In the genomic region with DNA sequence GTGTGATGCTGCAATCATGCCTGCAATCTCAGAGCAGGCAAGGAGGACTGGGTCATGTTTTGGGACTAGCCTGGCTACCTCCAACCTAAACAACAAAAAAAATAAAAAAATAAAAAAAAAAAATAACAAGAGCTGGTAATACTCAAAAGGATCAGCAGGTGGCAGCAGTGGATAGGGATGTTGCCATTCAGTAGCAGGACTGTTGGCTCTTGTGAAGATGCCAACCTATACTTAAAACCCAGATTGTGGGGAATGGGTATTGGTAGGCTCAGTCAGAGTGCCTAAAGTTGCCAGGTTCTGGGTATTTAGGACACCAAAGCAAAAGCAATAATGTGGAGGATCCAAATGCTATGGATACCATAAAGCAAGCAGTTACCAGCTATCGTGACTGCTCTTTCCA, we compare ENCODE assay signal across 17 mouse cellular contexts. TPM values are rescaled to one million over a fixed set of nuclear protein-coding genes. Genes with fewer than 3 reads are reported as not detected.
DNase-seq lines count a peak whose midpoint lies in the region; ATAC-seq and TF ChIP-seq lines count a peak whose summit lies in the region.
"Not testable (repeated sequence)": the region's sequence is repeated elsewhere in the genome, so short reads cannot be mapped to it uniquely, and the experiment has no call there.
"Had no signal": no experiment of that assay in that cellular context is flagged by ENCODE, and none has a peak within 500 bp of the region (broad histone marks: within the 10 kb centered on the region; RNA-seq: fewer than 3 reads in every experiment).

No protein-coding gene starts in this region.

- peak; percentile 24; the same call in 1 of the 2 replicates for TF ChIP-seq CTCF in cerebellum, adult 2 months (IDR thresholded peaks at IDR 0.05; ENCODE audit: borderline replicate concordance, insufficient read depth, low read depth, low read length)
- peak; percentile 63 for TF ChIP-seq CTCF in heart, adult 2 months (IDR thresholded peaks at IDR 0.05)
- peak; percentile 68 for TF ChIP-seq CTCF in intestine, postnatal 0 days (IDR thresholded peaks at IDR 0.05; ENCODE audit: low read depth)
- peak; percentile 47 for TF ChIP-seq CTCF in liver, embryonic 14.5 days (IDR thresholded peaks at IDR 0.05; ENCODE audit: low read depth)

- peak; percentile 61; the same call in 1 of the 2 replicates for ATAC-seq in erythroid progenitor cell, adult 5-6 weeks (replicated peaks; ENCODE audit: low FRiP score, poor library complexity, severe bottlenecking)
- not testable (repeated sequence) for ATAC-seq in intestine, postnatal 0 days; liver, embryonic 14.5 days (ENCODE audit: insufficient read depth)
- ATAC-seq in midbrain, embryonic 16.5 days: 0 out of 2 replicates have a peak, but pooled peaks have one; percentile 51

- H3K9ac ChIP-seq in heart, adult 2 months (ENCODE audit: low read depth, low read length); intestine, postnatal 0 days (ENCODE audit: low read depth, low read length); liver, embryonic 14.5 days (replicated peaks); midbrain, embryonic 16.5 days (ENCODE audit: low read depth, low read length): not testable (repeated sequence)

- not testable (repeated sequence) for H3K79me2 ChIP-seq in heart, adult 2 months (replicated peaks; ENCODE audit: control insufficient read depth, insufficient read depth, low read length)

- not testable (repeated sequence) for H3K4me2 ChIP-seq in intestine, postnatal 0 days (replicated peaks; ENCODE audit: low read depth); liver, embryonic 14.5 days (ENCODE audit: low read depth); midbrain, embryonic 16.5 days (ENCODE audit: low read length)

- not testable (repeated sequence) for H3K27ac ChIP-seq in cerebellum, adult 2 months (ENCODE audit: insufficient read depth, low read length); heart, adult 2 months; intestine, postnatal 0 days (ENCODE audit: low read depth, low read length); liver, embryonic 14.5 days; midbrain, embryonic 16.5 days (ENCODE audit: low read length)

- not testable (repeated sequence) for H3K4me1 ChIP-seq in cerebellum, adult 2 months (ENCODE audit: control insufficient read depth, insufficient read depth, low read length); heart, adult 2 months (ENCODE audit: control insufficient read depth, insufficient read depth, low read length); intestine, postnatal 0 days (replicated peaks; ENCODE audit: control insufficient read depth, insufficient read depth, low read length); liver, embryonic 14.5 days (replicated peaks; ENCODE audit: control insufficient read depth in 2 of 2, insufficient read depth in 2 of 2, low read length in 1 of 2); midbrain, embryonic 16.5 days (ENCODE audit: control insufficient read depth, insufficient read depth, low read length)

- not testable (repeated sequence) for TF ChIP-seq EP300 in heart, adult 2 months (IDR thresholded peaks at IDR 0.05; ENCODE audit: insufficient read depth, low read depth, low read length); liver, embryonic 14.5 days (IDR thresholded peaks at IDR 0.05; ENCODE audit: low read depth)

- 93% methylated on average over 1 of the region's 1 CpGs for WGBS in cerebellum, adult 2 months
- 46% methylated on average over 1 of the region's 1 CpGs for WGBS in heart, adult 2 months
- WGBS in intestine, postnatal 0 days: 71% methylated on average over 1 of the region's 1 CpGs
- WGBS in liver, embryonic 14.5 days (ENCODE audit: insufficient replicate concordance): 63% methylated on average over 1 of the region's 1 CpGs
- 89% methylated on average over 1 of the region's 1 CpGs for WGBS in midbrain, embryonic 16.5 days

- H3K9me3 ChIP-seq in intestine, postnatal 0 days (ENCODE audit: control insufficient read depth); liver, embryonic 14.5 days (ENCODE audit: control insufficient read depth, low read length); midbrain, embryonic 16.5 days (replicated peaks; ENCODE audit: control insufficient read depth, low read length, poor library complexity, severe bottlenecking): not testable (repeated sequence)

- H3K4me3 ChIP-seq in cerebellum, adult 2 months (replicated peaks; ENCODE audit: insufficient read depth, low read depth, low read length); heart, adult 2 months; intestine, postnatal 0 days (ENCODE audit: low read depth, low read length); liver, embryonic 14.5 days (ENCODE audit: insufficient read depth in 1 of 2, low read depth in 2 of 2, low read length in 2 of 2); midbrain, embryonic 16.5 days (ENCODE audit: low read depth, low read length): not testable (repeated sequence)

- not testable (repeated sequence) for TF ChIP-seq POLR2A in cerebellum, adult 2 months (IDR thresholded peaks at IDR 0.05; ENCODE audit: borderline replicate concordance, insufficient read depth, low read length); heart, adult 2 months (IDR thresholded peaks at IDR 0.05; ENCODE audit: insufficient read depth, low read depth, low read length)

- DNase-seq in 416B (ENCODE audit: low read depth): peak; percentile 30
- peak; percentile 6 to 7 for DNase-seq in cerebellum, adult 2 months
- DNase-seq in heart, adult 2 months; liver, embryonic 14.5 days (ENCODE audit: low read depth in 3 of 3, low spot score in 3 of 3): not testable (repeated sequence)
- peak; percentile 4 for DNase-seq in splenic B cell, adult 2 months (ENCODE audit: low read depth, low spot score)

- H3K36me3 ChIP-seq in heart, adult 2 months (ENCODE audit: control insufficient read depth, insufficient read depth, low read length); intestine, postnatal 0 days (ENCODE audit: control insufficient read depth, insufficient read depth); liver, embryonic 14.5 days (replicated peaks; ENCODE audit: control insufficient read depth, insufficient read depth, low read depth); midbrain, embryonic 16.5 days (ENCODE audit: control insufficient read depth, insufficient read depth, low read length); splenic B cell, adult 2 months (ENCODE audit: control insufficient read depth, insufficient read depth, low read length, poor library complexity, severe bottlenecking): not testable (repeated sequence)

- H3K27me3 ChIP-seq in cerebellum, adult 2 months (ENCODE audit: control insufficient read depth, insufficient read depth, low read length); heart, adult 2 months (ENCODE audit: control insufficient read depth, insufficient read depth, low read length); intestine, postnatal 0 days (replicated peaks; ENCODE audit: control insufficient read depth, insufficient read depth, low read length); liver, embryonic 14.5 days (ENCODE audit: control insufficient read depth, insufficient read depth, low read length); midbrain, embryonic 16.5 days (ENCODE audit: control insufficient read depth, insufficient read depth, low read depth, low read length); splenic B cell, adult 2 months (ENCODE audit: control insufficient read depth, insufficient read depth, low read length, poor library complexity, severe bottlenecking): not testable (repeated sequence)

- intact Hi-C loops in heart, adult 2 months (cut with DNase I): loop anchor here (5.0 kb wide), 1 partner anchor 56 kb away; no protein-coding TSS in a partner anchor

RNA-seq across cellular contexts. Expression of a gene that starts 2.0 kb away (rescaled TPM):
- not detected in 2 replicates for polyA plus RNA-seq in cerebellum, adult 2 months (2012; rRNA removed)
- total RNA-seq in erythroid progenitor cell, adult 5-6 weeks (2015; ENCODE audit: low replicate concordance): not detected in 2 replicates
- not detected in 2 replicates for total RNA-seq in erythroid progenitor cell, adult 5-6 weeks (2017; ENCODE audit: low replicate concordance)
- not detected for total RNA-seq in heart, adult 2 months (2021)
- polyA plus RNA-seq in heart, adult 2 months (2012; rRNA removed): not detected in 2 replicates
- polyA plus RNA-seq in intestine, postnatal 0 days (2015; fragmentation: Nextera tagmentation; extraction: Ambion mirVana): 7.2 and 12.3 TPM in 2 replicates
- not detected in 2 replicates for polyA plus RNA-seq in liver, embryonic 14.5 days (2012; rRNA removed)
- polyA plus RNA-seq in liver, embryonic 14.5 days (2014; fragmentation: Nextera tagmentation; extraction: Ambion mirVana): not detected in 2 replicates
- polyA plus RNA-seq in midbrain, embryonic 16.5 days (2015; fragmentation: Nextera tagmentation; extraction: Ambion mirVana): not detected in 2 replicates
- total RNA-seq: gastrocnemius, adult 18-20 months; heart, adult 8-10 months; heart, postnatal 14 days; left cerebral cortex, adult 18-20 months had no signal
- polyA plus RNA-seq: limb, embryonic 12.5 days had no signal

RNA-seq across cellular contexts. Expression of a gene that starts 28.5 kb away (rescaled TPM):
- not detected in 2 replicates for polyA plus RNA-seq in cerebellum, adult 2 months (2012; rRNA removed)
- not detected in 2 replicates for total RNA-seq in erythroid progenitor cell, adult 5-6 weeks (2015; ENCODE audit: low replicate concordance)
- total RNA-seq in erythroid progenitor cell, adult 5-6 weeks (2017; ENCODE audit: low replicate concordance): not detected in 2 replicates
- total RNA-seq in heart, adult 2 months (2021): not detected
- polyA plus RNA-seq in heart, adult 2 months (2012; rRNA removed): not detected in 2 replicates
- not detected in 2 replicates for polyA plus RNA-seq in intestine, postnatal 0 days (2015; fragmentation: Nextera tagmentation; extraction: Ambion mirVana)
- not detected in 2 replicates for polyA plus RNA-seq in liver, embryonic 14.5 days (2012; rRNA removed)
- not detected in 2 replicates for polyA plus RNA-seq in liver, embryonic 14.5 days (2014; fragmentation: Nextera tagmentation; extraction: Ambion mirVana)
- not detected in 2 replicates for polyA plus RNA-seq in midbrain, embryonic 16.5 days (2015; fragmentation: Nextera tagmentation; extraction: Ambion mirVana)
- total RNA-seq: adrenal gland, postnatal 36 days; gastrocnemius, adult 18-20 months; heart, adult 8-10 months; heart, postnatal 14 days; left cerebral cortex, adult 18-20 months had no signal
- polyA plus RNA-seq: intestine, embryonic 16.5 days; limb, embryonic 12.5 days; stomach, embryonic 15.5 days had no signal

RNA-seq across cellular contexts. Expression of a gene that starts 54.4 kb away (rescaled TPM):
- polyA plus RNA-seq in cerebellum, adult 2 months (2012; rRNA removed): not detected in 2 replicates
- not detected in 2 replicates for total RNA-seq in erythroid progenitor cell, adult 5-6 weeks (2015; ENCODE audit: low replicate concordance)
- not detected in 2 replicates for total RNA-seq in erythroid progenitor cell, adult 5-6 weeks (2017; ENCODE audit: low replicate concordance)
- not detected for total RNA-seq in heart, adult 2 months (2021)
- not detected in 2 replicates for polyA plus RNA-seq in heart, adult 2 months (2012; rRNA removed)
- not detected in 2 replicates for polyA plus RNA-seq in intestine, postnatal 0 days (2015; fragmentation: Nextera tagmentation; extraction: Ambion mirVana)
- not detected in 2 replicates for polyA plus RNA-seq in liver, embryonic 14.5 days (2012; rRNA removed)
- polyA plus RNA-seq in liver, embryonic 14.5 days (2014; fragmentation: Nextera tagmentation; extraction: Ambion mirVana): not detected in 2 replicates
- polyA plus RNA-seq in midbrain, embryonic 16.5 days (2015; fragmentation: Nextera tagmentation; extraction: Ambion mirVana): not detected in 2 replicates
- total RNA-seq: adrenal gland, postnatal 36 days; gastrocnemius, adult 18-20 months; heart, adult 8-10 months; heart, postnatal 14 days; left cerebral cortex, adult 18-20 months had no signal
- polyA plus RNA-seq: intestine, embryonic 16.5 days; limb, embryonic 12.5 days; small intestine, adult 2 months; stomach, embryonic 15.5 days had no signal
